Mouse (Mus musculus) liver, embryonic 14.5 days (tissue): Measurements from ENCODE around the gene Cldnd1. TPM values are rescaled to one million over a fixed set of nuclear protein-coding genes. Genes with fewer than 3 reads are reported as not detected.

Experiments used
- ATAC-seq: fragments of 200-750 bp; cut with Nextera tagmentation; 2 replicates; pipeline ENCODE4 v1.8.0; 2017; ENCODE audit warnings: moderate number of reproducible peaks, mild to moderate bottlenecking, moderate library complexity; ENCODE audit not compliant: insufficient read depth
- DNase-seq, 3 experiments: peaks; one replicate each; pipeline ENCODE4 v3.0.0-alpha.2; 2012 to 2013; ENCODE audit warnings: low read depth in 3 of 3, low spot score in 3 of 3
- H3K27ac ChIP-seq: fragments of 300-500 bp; sonication (generic); 2 replicates; pipeline ENCODE4 v1.5.1; 2014; ENCODE audit warnings: moderate library complexity, mild to moderate bottlenecking, control low read depth, inconsistent platforms
- H3K27me3 ChIP-seq: fragments of 300-500 bp; sonication (generic); 2 replicates; pipeline ENCODE4 v1.6.1; 2014; ENCODE audit warnings: mild to moderate bottlenecking, low read length, moderate library complexity; ENCODE audit not compliant: control insufficient read depth, insufficient read depth
- H3K36me3 ChIP-seq: fragments of 300-500 bp; sonication (generic); replicated peaks from 2 replicates; pipeline ENCODE4 v1.6.1; 2014; ENCODE audit warnings: low read depth; ENCODE audit not compliant: control insufficient read depth, insufficient read depth
- H3K4me1 ChIP-seq, 2 experiments: fragments of 200-500 bp in 1 of 2; fragments of 300-500 bp in 1 of 2; sonication (generic) in 1 of 2; replicated peaks; 2 replicates each; pipeline ENCODE4 v1.6.1; 2012 to 2014; ENCODE audit warnings: antibody characterized with exemption in 1 of 2, inconsistent platforms in 1 of 2, low read length in 1 of 2; ENCODE audit not compliant: control insufficient read depth in 2 of 2, insufficient read depth in 2 of 2
- H3K4me2 ChIP-seq: fragments of 300-500 bp; sonication (generic); 2 replicates; pipeline ENCODE4 v1.6.1; 2014; ENCODE audit warnings: low read depth, mild to moderate bottlenecking, control low read depth, moderate library complexity
- H3K4me3 ChIP-seq, 2 experiments: fragments of 200-500 bp in 1 of 2; fragments of 300-500 bp in 1 of 2; sonication (generic) in 1 of 2; 2 replicates each; pipeline ENCODE4 v1.5.1; 2012 to 2014; ENCODE audit warnings: low read depth in 2 of 2, low read length in 2 of 2, mild to moderate bottlenecking in 2 of 2, control low read depth in 1 of 2, inconsistent platforms in 1 of 2, moderate library complexity in 1 of 2; ENCODE audit not compliant: insufficient read depth in 1 of 2
- H3K9ac ChIP-seq: fragments of 300-500 bp; sonication (generic); replicated peaks from 2 replicates; pipeline ENCODE4 v1.6.1; 2014; ENCODE audit warnings: mild to moderate bottlenecking, control low read depth, moderate library complexity
- H3K9me3 ChIP-seq: fragments of 300-500 bp; sonication (generic); 2 replicates; pipeline ENCODE4 v1.6.1; 2016; ENCODE audit warnings: low read length, mixed read lengths; ENCODE audit not compliant: control insufficient read depth
- CTCF ChIP-seq: IDR thresholded peaks from 2 replicates; pipeline ENCODE4 v1.5.1; 2016; ENCODE audit warnings: antibody characterized with exemption, low read depth, control low read depth
- EP300 ChIP-seq: IDR thresholded peaks from 2 replicates; pipeline ENCODE4 v1.6.1; 2016; ENCODE audit warnings: antibody characterized with exemption, low read depth
- WGBS: fragments of 180-500 bp; shearing (Covaris S2); extraction: QIAGEN DNeasy Blood & Tissue Kit; methylation state at CpG from one replicate; pipeline ENCODE4 v1.1.7; 2014; ENCODE audit not compliant: insufficient replicate concordance; 5-methylcytosine and 5-hydroxymethylcytosine counted together
- polyA plus RNA-seq, 2 experiments: library from polyadenylated mRNA; depleted of rRNA in 1 of 2; stranded (reverse) in 1 of 2; unstranded in 1 of 2; fragments of >200 nt; fragmentation: Nextera tagmentation in 1 of 2; extraction: Ambion mirVana in 1 of 2; gene quantifications; 2 replicates each; pipeline versions ENCODE4 v1.2.1 to v1.2.3; 2012 to 2014

Gene Cldnd1
- polyA plus RNA-seq (2012; rRNA removed): 14.1 and 15.4 TPM in 2 replicates
- polyA plus RNA-seq (2014; fragmentation: Nextera tagmentation; extraction: Ambion mirVana): 30.0 and 31.5 TPM in 2 replicates

DNA sequence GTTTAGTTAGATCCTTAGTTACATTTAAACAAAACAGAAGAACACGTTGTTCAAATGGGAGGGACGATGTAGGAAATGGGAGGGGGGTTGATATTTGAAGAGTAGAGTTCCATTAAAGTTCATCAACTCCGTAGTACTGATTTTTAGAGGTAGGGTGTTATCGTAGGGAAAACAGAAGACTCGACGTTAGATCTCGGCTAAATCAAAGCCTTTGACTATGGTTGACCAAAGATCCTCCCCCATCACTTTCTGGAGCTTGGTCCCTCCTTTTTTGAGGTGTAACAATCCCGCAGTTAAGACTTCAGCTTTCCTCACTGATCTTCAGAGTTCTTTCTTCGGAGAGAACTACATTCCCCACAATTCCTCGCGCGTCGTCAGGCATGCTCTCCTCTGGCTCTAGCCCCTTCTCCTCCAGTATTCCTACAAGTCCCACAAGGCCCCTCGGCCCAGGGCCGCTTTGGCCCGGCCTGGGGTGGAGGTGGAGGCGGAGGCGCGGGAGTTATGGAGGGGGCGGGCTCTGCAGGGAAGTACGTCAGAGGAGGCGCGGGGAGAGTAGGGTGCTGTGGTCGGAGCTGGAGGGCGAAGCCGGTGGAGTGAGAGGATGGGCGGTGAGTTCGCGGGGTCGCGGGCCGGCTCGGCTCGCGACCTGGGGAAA, at the start of gene Cldnd1:
Cldnd1 (plus strand) TSS at position 434 of the 655 bp plus-strand sequence.
- Histone ChIP-seq H3K9me3 (no peaks in the 10 kb centered on the region), H3K9ac (peak within 1 kb of the TSS; percentile 65), H3K4me3 (peak within 1 kb of the TSS; percentile 88 to 96), H3K27ac (peak within 1 kb of the TSS; percentile 46), H3K4me1 (peaks cover 3 to 5% of the 10 kb centered on the region in 2 experiments; a peak in 3 of 4 replicates), H3K36me3 (peaks cover 15% of the 10 kb centered on the region), H3K4me2 (peak within 1 kb of the TSS; percentile 83), H3K27me3 (no peaks in the 10 kb centered on the region)
- WGBS: 3% methylated on average over 33 of the region's 35 CpGs
- peak; percentile 99 for ATAC-seq
- DNase-seq: peak; percentile 85 to 94 (median 89)
- no peak for TF ChIP-seq CTCF
- no peak for TF ChIP-seq EP300

DNA sequence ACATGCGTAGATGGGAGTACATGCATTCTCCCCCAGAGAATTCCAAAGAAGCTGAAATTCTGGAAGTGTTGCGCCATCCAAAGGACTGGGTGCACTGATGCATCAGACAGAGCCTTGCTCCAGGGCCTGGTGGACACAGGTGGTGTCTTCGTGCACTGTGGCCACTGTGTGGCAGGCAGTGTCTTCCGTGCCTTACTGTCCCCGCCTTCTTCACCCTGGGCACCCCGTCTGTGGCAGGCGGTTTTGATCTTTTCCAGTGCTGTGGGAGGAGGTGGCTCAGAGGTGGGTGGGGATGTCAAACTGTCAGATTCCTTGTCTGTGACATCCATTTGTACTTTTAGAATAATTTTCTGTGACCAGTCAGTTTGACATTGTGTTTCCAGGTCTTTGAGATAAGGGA, 49.0 kb upstream of the Cldnd1 start:
- peaks cover 28 to 30% of the 10 kb centered on the region in 2 experiments for H3K4me1 ChIP-seq
- H3K27me3 ChIP-seq: no peaks in the 10 kb centered on the region
- TF ChIP-seq CTCF (peak; percentile 46), EP300 (no peak)
- no peaks in the 10 kb centered on the region for H3K9me3 ChIP-seq
- no peak overlapping the region for H3K27ac ChIP-seq
- H3K4me2 ChIP-seq: peak overlapping the region; percentile 5; the same call in 1 of the 2 replicates
- ATAC-seq (no peak), DNase-seq (no peak)
- peaks cover 80% of the 10 kb centered on the region for H3K36me3 ChIP-seq
- 54% methylated on average over 7 of the region's 7 CpGs for WGBS
- no peak overlapping the region for H3K4me3 ChIP-seq
- H3K9ac ChIP-seq: no peak overlapping the region

DNA sequence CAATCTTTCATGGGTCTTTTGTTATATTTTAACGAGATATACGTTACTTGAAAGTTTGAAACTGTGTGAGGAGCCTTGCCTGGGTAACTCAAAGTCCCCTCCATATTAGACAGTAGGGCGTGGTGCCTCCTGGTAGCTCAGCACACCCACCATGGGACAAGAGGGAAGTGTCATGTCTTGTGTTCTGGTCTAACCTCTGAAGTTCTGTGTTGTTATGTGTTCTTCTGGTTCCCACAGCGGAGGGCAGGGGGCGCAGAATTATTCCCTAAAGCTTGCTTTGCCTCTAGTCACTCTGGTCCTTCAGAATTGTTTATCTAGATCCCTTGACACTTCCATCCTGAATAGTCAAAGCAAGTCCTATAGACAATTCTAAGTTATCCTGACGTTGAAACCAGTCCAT, 45.7 kb upstream of the Cldnd1 start:
- TF ChIP-seq EP300: no peak
- no peak for TF ChIP-seq CTCF

DNA sequence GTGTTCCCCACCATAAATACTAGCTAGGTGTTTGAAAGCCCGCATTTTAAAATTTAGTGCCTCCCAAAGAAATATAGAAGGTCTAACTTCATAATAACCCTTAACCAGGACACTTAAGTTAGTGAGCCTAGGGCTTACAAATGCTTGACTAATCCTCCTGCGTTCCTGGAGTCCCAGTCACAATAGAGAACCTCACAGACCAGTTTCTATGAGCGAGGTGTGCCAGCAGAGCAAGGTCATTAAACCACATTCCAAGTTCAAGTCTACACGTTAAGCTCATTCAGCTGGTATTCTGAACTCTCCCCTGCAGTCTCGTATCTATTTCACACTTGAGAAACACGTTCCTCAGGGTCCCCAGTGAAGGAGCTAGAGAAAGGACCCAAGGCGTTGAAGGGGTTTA, 44.8 kb upstream of the Cldnd1 start:
- ATAC-seq (no peak), DNase-seq (no peak)
- H3K9me3 ChIP-seq: no peaks in the 10 kb centered on the region
- TF ChIP-seq CTCF: no peak
- no peak for TF ChIP-seq EP300
- H3K4me1 ChIP-seq: peaks cover 0 to under 1% of the 10 kb centered on the region in 2 experiments; a peak in 3 of 4 replicates
- no peaks in the 10 kb centered on the region for H3K27me3 ChIP-seq
- 86% methylated on average over 7 of the region's 7 CpGs for WGBS
- no peak overlapping the region for H3K4me2 ChIP-seq
- H3K4me3 ChIP-seq: no peak overlapping the region
- H3K27ac ChIP-seq: no peak overlapping the region
- peaks cover 38% of the 10 kb centered on the region for H3K36me3 ChIP-seq
- H3K9ac ChIP-seq: no peak overlapping the region

More for the DNA sequence above, 45.7 kb upstream of the Cldnd1 start:
- DNase-seq: no peak
- ATAC-seq: no peak
- H3K27ac ChIP-seq: no peak overlapping the region; the same call in 1 of the 2 replicates
- H3K9ac ChIP-seq: no peak overlapping the region
- H3K9me3 ChIP-seq: no peaks in the 10 kb centered on the region
- no peak overlapping the region for H3K4me2 ChIP-seq
- 85% methylated on average over 6 of the region's 6 CpGs for WGBS
- H3K4me3 ChIP-seq: no peak overlapping the region
- no peaks in the 10 kb centered on the region for H3K27me3 ChIP-seq
- H3K4me1 ChIP-seq: peaks cover 6 to 8% of the 10 kb centered on the region in 2 experiments; a peak in 3 of 4 replicates
- H3K36me3 ChIP-seq: peaks cover 46% of the 10 kb centered on the region

DNA sequence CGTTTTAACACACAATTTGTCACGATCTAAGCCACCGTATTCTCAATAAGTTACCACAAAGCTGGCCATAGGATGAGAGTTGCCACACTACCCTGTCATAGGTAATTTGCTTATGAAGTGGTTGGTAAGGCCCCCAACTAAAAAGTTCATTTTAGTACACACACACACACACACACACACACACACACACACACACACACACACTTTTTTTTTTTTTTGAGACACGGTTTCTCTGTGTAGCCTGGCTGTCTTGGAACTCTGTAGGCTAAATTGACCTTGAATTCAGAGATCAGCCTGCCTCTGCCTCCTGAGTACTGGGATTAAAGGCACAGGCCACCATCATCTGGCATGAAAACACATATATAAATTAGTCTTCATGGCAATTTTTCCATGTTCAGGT, 43.8 kb upstream of the Cldnd1 start:
- Histone ChIP-seq H3K4me3 (no peak overlapping the region), H3K27me3 (no peaks in the 10 kb centered on the region), H3K9me3 (no peaks in the 10 kb centered on the region), H3K36me3 (peaks cover 27% of the 10 kb centered on the region), H3K4me2 (no peak overlapping the region), H3K4me1 (no peaks in the 10 kb centered on the region; a peak in 2 of 4 replicates), H3K9ac (no peak overlapping the region), H3K27ac (peak overlapping the region; percentile 31)
- ATAC-seq (no peak), DNase-seq (no peak)
- TF ChIP-seq CTCF (no peak), EP300 (no peak)
- 93% methylated on average over 4 of the region's 4 CpGs for WGBS
